Mouse (Mus musculus): ENCODE results near the gene Pdik1l. TPM values are rescaled to one million over a fixed set of nuclear protein-coding genes. Genes with fewer than 3 reads are reported as not detected.

Pdik1l gene
- total and polyA plus RNA-seq, 3 experiments = 12.1 to 14.6 (median 13.7) TPM

- in situ Hi-C loops (cut with MboI; ENCODE audit: low pct_ligation_motif_present, low pct_unique_long_range_greater_than_20kb, low sequenced_read_pairs) (no loop called here), dilution Hi-C loops (cut with MboI; ENCODE audit: extremely low pct_ligation_motif_present, extremely low pct_unique_long_range_greater_than_20kb, low sequenced_read_pairs) (no loop called here)
- no peak for DNase-seq (ENCODE audit: extremely low read depth)
- Histone ChIP-seq H3K9me3 (replicated peaks; ENCODE audit: low read length) (no peaks in the 10 kb centered on the region), H3K36me3 (replicated peaks in 1 of 2; ENCODE audit: control insufficient read depth in 1 of 2, insufficient read depth in 1 of 2, low read length in 1 of 2) (no peaks in the 10 kb centered on the region), H3K9ac (ENCODE audit: insufficient read depth, low read depth) (no peak overlapping the region), H3K27me3 (replicated peaks) (no peaks in the 10 kb centered on the region), H3K4me1 (ENCODE audit: control insufficient read depth in 1 of 2, insufficient read depth in 2 of 2) (peaks cover 7 to 29% of the 10 kb centered on the region in 2 experiments), H3K4me2 (ENCODE audit: insufficient read depth, low read depth, poor library complexity, severe bottlenecking) (no peak overlapping the region), H3K79me2 (replicated peaks; ENCODE audit: control insufficient read depth, extremely low read depth, insufficient read depth, poor library complexity, severe bottlenecking) (no peaks in the 10 kb centered on the region), H3K27ac (ENCODE audit: insufficient read depth, low read depth) (no peak overlapping the region), H3K4me3 (replicated peaks in 1 of 3; ENCODE audit: low read depth in 2 of 3, low read length in 2 of 3, poor library complexity in 1 of 3) (no peak overlapping the region)
- TF ChIP-seq TCF12 (IDR thresholded peaks at IDR 0.05; ENCODE audit: low read depth, low read length) (0 out of 2 replicates have a peak, but pooled peaks have one; percentile 20), ZKSCAN1 (IDR thresholded peaks at IDR 0.05; ENCODE audit: borderline replicate concordance, low read depth, low read length) (no peak), MYC (IDR thresholded peaks at IDR 0.05; ENCODE audit: low read depth, low read length) (no peak), ELF1 (IDR thresholded peaks at IDR 0.05; ENCODE audit: low read depth, low read length) (no peak)
These were observed 24.1 kb upstream of the Pdik1l start for GRCm38 (mm10) chr4:134311784-134312183.

GRCm38 (mm10) chr4:134310656-134311055, 23.0 kb upstream of the Pdik1l start:
- no peaks in the 10 kb centered on the region for H3K36me3 ChIP-seq (replicated peaks in 1 of 2; ENCODE audit: control insufficient read depth in 1 of 2, insufficient read depth in 1 of 2, low read length in 1 of 2)
- H3K9ac ChIP-seq (ENCODE audit: insufficient read depth, low read depth) = no peak overlapping the region
- no peak overlapping the region for H3K27ac ChIP-seq (ENCODE audit: insufficient read depth, low read depth)
- H3K4me3 ChIP-seq (replicated peaks in 1 of 3; ENCODE audit: low read depth in 2 of 3, low read length in 2 of 3, poor library complexity in 1 of 3) = no peak overlapping the region
- TF ChIP-seq USF2 (conservative IDR thresholded peaks at IDR 0.05; ENCODE audit: low read depth, low read length) = no peak
- TF ChIP-seq ZKSCAN1 (IDR thresholded peaks at IDR 0.05; ENCODE audit: borderline replicate concordance, low read depth, low read length) = no peak
- no peak for TF ChIP-seq IRF4 (IDR thresholded peaks at IDR 0.05; ENCODE audit: low read depth, low read length)
- TF ChIP-seq MXI1 (IDR thresholded peaks at IDR 0.05; ENCODE audit: low read depth, low read length) = no peak
- TF ChIP-seq USF1 (IDR thresholded peaks at IDR 0.05; ENCODE audit: low read depth, low read length) = no peak
- no peak for TF ChIP-seq JUND (conservative IDR thresholded peaks at IDR 0.05; ENCODE audit: low read depth, low read length)
- no peak for TF ChIP-seq ELF1 (IDR thresholded peaks at IDR 0.05; ENCODE audit: low read depth, low read length)
- no peak for TF ChIP-seq SIN3A (IDR thresholded peaks at IDR 0.05; ENCODE audit: low read length)
- no peak for TF ChIP-seq MAFK (IDR thresholded peaks at IDR 0.05; ENCODE audit: insufficient replicate concordance, low read length)
- TF ChIP-seq NELFE (IDR thresholded peaks at IDR 0.05; ENCODE audit: low read depth, low read length) = no peak
- no peak for TF ChIP-seq CTCF (conservative IDR thresholded peaks at IDR 0.05 in 1 of 2, IDR thresholded peaks at IDR 0.05 in 1 of 2; ENCODE audit: low read depth in 2 of 2, low read length in 2 of 2)
- no peak for TF ChIP-seq EP300 (IDR thresholded peaks at IDR 0.05; ENCODE audit: low read length)
- no peak for TF ChIP-seq ZC3H11A (IDR thresholded peaks at IDR 0.05; ENCODE audit: low read depth, low read length)
- TF ChIP-seq SMC3 (IDR thresholded peaks at IDR 0.05; ENCODE audit: low read depth, low read length) = no peak
- TF ChIP-seq ETS1 (conservative IDR thresholded peaks at IDR 0.05; ENCODE audit: low read depth, low read length) = no peak
- TF ChIP-seq HCFC1 (IDR thresholded peaks at IDR 0.05; ENCODE audit: low read depth, low read length) = no peak
- no peak for TF ChIP-seq CHD2 (IDR thresholded peaks at IDR 0.05; ENCODE audit: low read length)
- no peak for DNase-seq (ENCODE audit: extremely low read depth)
- H3K4me2 ChIP-seq (ENCODE audit: insufficient read depth, low read depth, poor library complexity, severe bottlenecking) = no peak overlapping the region
- H3K4me1 ChIP-seq (ENCODE audit: control insufficient read depth in 1 of 2, insufficient read depth in 2 of 2) = peaks cover 4 to 23% of the 10 kb centered on the region in 2 experiments
- in situ Hi-C loops (cut with MboI; ENCODE audit: low pct_ligation_motif_present, low pct_unique_long_range_greater_than_20kb, low sequenced_read_pairs) (no loop called here), dilution Hi-C loops (cut with MboI; ENCODE audit: extremely low pct_ligation_motif_present, extremely low pct_unique_long_range_greater_than_20kb, low sequenced_read_pairs) (no loop called here)
- no peaks in the 10 kb centered on the region for H3K79me2 ChIP-seq (replicated peaks; ENCODE audit: control insufficient read depth, extremely low read depth, insufficient read depth, poor library complexity, severe bottlenecking)
- no peaks in the 10 kb centered on the region for H3K27me3 ChIP-seq (replicated peaks)
- no peaks in the 10 kb centered on the region for H3K9me3 ChIP-seq (replicated peaks; ENCODE audit: low read length)

All from CH12.LX (cell line).